Mouse (Mus musculus) A20 (cell line): ENCODE measurements at regions not wholly inside any gene's neighbourhood (a gene's known extent, or its start where the extent isn't known, plus 50 kb on each side); places are given as distances from the start of the nearest gene placed in this dataset.
A peak's percentile ranks its signal among the peaks of the same experiment; 100 is the strongest.

Experiments used
- DNase-seq: peaks from one replicate; pipeline ENCODE4 v3.0.0-alpha.2; 2011; ENCODE audit warnings: low read depth, low spot score

DNA sequence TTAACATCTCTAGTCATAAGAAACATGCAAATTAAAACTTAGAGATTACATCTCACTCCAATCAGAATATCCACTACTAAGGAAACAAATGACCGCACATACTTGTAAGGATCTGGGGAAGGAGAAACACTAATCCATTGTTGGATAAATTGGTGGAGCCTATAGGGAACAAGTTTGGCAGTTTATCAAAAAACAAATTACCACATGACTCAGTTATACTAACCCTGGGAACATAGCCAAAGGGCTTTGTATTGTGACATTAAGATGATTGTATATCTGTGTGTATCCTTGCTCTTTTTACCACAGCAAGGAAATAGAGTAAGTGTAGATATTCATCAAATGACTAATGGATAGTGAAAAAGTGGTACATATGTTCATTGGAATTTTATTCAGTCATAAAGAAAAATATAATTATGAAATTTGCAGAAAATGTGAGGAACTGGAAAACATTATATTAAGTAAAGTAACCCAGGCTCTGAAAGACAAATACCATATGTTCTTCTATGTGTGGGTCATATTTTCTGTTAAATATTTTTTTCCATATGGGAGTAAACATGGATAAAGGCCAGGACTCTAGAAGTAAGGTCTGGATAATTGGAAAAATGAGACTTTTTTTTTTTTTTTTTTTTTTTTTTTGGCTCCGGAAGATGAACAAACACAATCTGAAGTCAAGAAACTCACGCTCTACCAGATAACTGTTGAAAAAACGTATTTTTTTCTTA lies 430.6 kb downstream of the Dmac1 start:
- no peak for DNase-seq

DNA sequence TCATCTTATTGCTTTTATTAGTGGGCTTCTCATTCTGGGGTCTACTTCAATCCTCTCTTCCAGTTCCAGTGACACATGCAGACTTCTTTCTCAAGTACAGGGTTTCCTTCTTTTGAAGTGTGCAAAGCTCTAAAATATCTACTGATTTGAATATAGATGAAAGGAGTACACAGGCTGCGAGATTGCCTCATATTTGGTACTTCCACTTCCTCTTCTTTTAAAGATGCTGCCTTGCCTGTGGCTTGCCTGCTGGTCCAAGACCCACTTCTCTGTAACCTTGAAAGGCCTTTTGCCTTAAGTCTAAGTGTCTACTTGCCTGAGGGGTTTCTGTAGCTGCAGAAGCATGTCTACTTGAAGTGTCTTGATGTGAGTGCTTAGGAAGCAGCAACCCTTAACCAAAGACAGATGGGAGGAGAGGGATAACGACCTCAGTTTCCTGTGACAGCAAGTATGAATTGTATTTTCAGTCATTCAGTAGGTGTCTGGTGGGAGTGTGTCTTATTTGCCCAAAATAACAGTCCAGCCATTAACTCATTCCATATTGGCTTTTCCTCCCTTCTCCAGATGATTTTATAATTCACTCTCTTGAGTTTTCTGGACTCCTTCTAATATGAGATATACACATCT lies 479.8 kb downstream of the Dmac1 start:
- DNase-seq, result peak; percentile 87

DNA sequence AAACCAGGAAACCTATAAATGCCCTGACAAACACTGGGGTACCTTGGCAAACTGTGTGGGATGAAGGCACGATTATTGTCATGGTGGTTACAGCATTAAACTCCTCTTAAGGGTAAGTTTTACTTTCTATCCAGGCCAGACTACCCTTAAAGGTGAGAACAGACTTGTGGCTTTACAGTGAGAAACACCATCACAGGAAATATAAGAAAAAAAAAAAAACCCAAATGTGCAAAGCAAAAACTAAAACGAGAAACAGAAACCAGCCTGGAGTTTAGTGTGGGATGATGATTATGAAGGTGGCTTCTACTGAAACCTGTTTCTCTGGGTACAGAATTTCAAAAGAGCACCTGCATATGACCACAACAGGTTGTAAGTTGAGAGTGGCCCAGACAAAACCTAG lies 480.6 kb downstream of the Dmac1 start:
- peak; percentile 71 for DNase-seq

DNA sequence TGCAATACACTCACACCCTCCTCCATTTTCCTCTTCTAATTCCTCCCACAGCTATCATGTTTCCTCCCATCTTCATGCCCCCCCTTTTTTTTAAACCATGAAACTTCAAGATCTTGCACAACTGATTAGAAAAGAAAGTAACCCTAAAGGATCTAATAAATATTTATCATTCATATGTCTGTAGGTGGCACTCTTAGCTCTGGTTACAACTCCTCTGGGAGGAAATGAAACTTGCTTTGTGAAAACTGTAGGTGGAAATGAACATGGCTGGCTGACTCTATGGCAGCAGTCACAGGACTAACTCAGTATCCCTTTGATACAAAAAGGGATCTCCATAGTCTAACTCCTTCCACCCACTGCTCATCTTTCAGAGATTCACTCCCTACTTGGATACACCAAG lies 481.4 kb downstream of the Dmac1 start:
- DNase-seq, result peak; percentile 86

DNA sequence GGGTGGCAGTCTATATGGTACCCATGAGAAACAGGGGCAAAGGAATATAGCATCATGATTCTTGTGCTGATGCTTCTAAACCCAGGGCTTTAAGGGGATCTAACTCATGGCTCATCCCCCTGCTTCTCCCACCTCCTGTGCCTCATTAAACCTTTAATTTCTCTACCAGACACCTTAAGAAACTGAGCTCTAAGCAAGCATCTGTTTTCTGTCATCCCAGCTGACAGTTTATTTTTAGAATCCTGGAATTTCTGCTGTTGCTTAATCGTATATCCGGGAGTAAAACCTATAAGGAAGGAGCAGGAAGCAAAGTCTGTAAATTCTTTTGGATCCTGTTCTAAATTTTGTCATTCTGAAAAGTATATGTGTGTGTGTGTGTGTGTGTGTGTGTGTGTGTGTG lies 505.7 kb downstream of the Kdm4c start:
- DNase-seq, result no peak

DNA sequence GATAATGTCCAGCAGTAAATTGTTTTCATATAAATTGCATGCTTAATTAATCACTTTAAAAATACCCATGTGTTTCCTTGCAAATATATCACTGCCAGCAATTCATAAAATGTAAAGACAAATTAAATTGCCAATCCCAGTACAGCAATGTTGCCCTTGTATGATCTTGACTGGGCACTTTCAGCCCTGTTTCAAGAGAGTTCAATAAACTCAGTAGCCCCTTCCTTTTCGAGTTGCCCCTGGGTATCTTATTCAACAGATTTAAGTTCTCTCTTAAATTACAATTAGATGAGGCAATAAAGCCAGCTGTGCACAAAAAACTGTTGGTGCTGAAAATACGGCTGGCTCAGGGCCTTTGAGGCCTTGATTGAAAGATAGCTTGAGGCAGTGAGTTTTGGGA lies 497.3 kb downstream of the Kdm4c start:
- no peak for DNase-seq
